Mouse (Mus musculus) adrenal gland, adult (tissue): ENCODE measurements around the gene Tas2r134.

Experiments used
- DNase-seq, 2 experiments: peaks; one replicate each; pipeline ENCODE4 v3.0.0; 2022 to 2023; ENCODE audit warnings: low spot score in 1 of 2; ENCODE audit not compliant: inconsistent age in 2 of 2

Gene Tas2r134

GRCm38 (mm10) chr2:51649887-51650286, 22.6 kb downstream of the Tas2r134 start:
- no peak for DNase-seq

GRCm38 (mm10) chr2:51652086-51652485, 24.8 kb downstream of the Tas2r134 start:
- DNase-seq: no peak

- DNase-seq: no peak
These were observed 30.4 kb downstream of the Tas2r134 start for GRCm38 (mm10) chr2:51657684-51658083.

GRCm38 (mm10) chr2:51658288-51658687, 31.0 kb downstream of the Tas2r134 start:
- DNase-seq: no peak

- DNase-seq: peak; percentile 33 to 71
These were observed 47.0 kb downstream of the Tas2r134 start for GRCm38 (mm10) chr2:51674321-51674720.
